Mouse (Mus musculus) kidney, adult 2 months (tissue): Measurements from ENCODE around the gene Akap5.

ENCODE experiments used
- CTCF ChIP-seq: fragments of 200-500 bp; conservative IDR thresholded peaks from 2 replicates; pipeline ENCODE4 v1.5.1; 2011; ENCODE audit warnings: low read depth, mild to moderate bottlenecking, control low read depth, low read length, moderate library complexity, mixed read lengths; ENCODE audit not compliant: insufficient read depth, insufficient read length
- POLR2A ChIP-seq: fragments of 200-500 bp; IDR thresholded peaks from one replicate; pipeline ENCODE4 v1.6.1; 2011; ENCODE audit warnings: low read depth, low read length, control low read depth

DNA sequence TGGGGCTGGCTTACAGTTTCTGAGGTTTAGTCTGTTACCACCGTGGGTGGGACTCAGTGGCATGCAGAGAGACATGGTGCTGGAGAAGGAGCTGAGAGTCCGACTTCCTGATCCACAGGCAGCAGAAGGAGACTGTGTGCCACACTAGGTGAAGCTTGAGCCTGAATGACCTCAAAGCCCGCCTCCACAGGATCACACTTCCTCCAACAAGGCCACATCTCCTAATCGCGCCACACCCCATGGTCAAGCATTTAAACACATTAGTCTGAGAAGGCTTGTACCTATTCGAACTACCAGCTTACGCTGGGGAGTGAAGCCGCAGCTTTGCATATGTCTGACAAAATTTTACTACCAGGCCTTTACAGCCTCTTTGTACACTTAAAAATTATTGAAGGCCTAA lies 19.6 kb upstream of the Akap5 start:
- TF ChIP-seq POLR2A (no peak), CTCF (no peak)
